Mouse (Mus musculus) heart, embryonic 14.5 days (tissue): ENCODE results near the gene Arl8a. TPM values are rescaled to one million over a fixed set of nuclear protein-coding genes. Genes with fewer than 3 reads are reported as not detected.

Experiments used
- ATAC-seq: fragments of 200-750 bp; cut with Nextera tagmentation; 2 replicates; pipeline ENCODE4 v1.8.0; 2017; ENCODE audit warnings: low read depth, moderate TSS enrichment; ENCODE audit not compliant: insufficient number of reproducible peaks, insufficient read depth, low FRiP score
- H3K27ac ChIP-seq, 2 experiments: fragments of 200-500 bp in 1 of 2; fragments of 300-500 bp in 1 of 2; sonication (generic) in 1 of 2; replicated peaks in 1 of 2; 2 replicates each; pipeline ENCODE4 v1.5.1; 2012 to 2014; ENCODE audit warnings: low read depth in 2 of 2, low read length in 2 of 2, control low read depth in 1 of 2, mild to moderate bottlenecking in 1 of 2, mixed read lengths in 1 of 2; ENCODE audit not compliant: control insufficient read depth in 1 of 2, insufficient read depth in 1 of 2
- H3K27me3 ChIP-seq: fragments of 300-500 bp; sonication (generic); 2 replicates; pipeline ENCODE4 v1.6.1; 2014; ENCODE audit warnings: mild to moderate bottlenecking, low read length, control low read depth; ENCODE audit not compliant: control insufficient read depth, insufficient read depth
- H3K36me3 ChIP-seq: fragments of 300-500 bp; sonication (generic); 2 replicates; pipeline ENCODE4 v1.6.1; 2014; ENCODE audit warnings: mild to moderate bottlenecking, control low read depth, low read length, mixed read lengths; ENCODE audit not compliant: control insufficient read depth, insufficient read depth
- H3K4me1 ChIP-seq, 2 experiments: fragments of 200-500 bp in 1 of 2; fragments of 300-500 bp in 1 of 2; sonication (generic) in 1 of 2; 2 replicates each; pipeline ENCODE4 v1.6.1; 2012 to 2014; ENCODE audit warnings: low read length in 2 of 2, control low read depth in 1 of 2, mixed read lengths in 1 of 2; ENCODE audit not compliant: control insufficient read depth in 2 of 2, insufficient read depth in 2 of 2
- H3K4me2 ChIP-seq: fragments of 300-500 bp; sonication (generic); 2 replicates; pipeline ENCODE4 v1.6.1; 2014; ENCODE audit warnings: mild to moderate bottlenecking, low read length
- H3K4me3 ChIP-seq, 2 experiments: fragments of 200-500 bp in 1 of 2; fragments of 300-500 bp in 1 of 2; sonication (generic) in 1 of 2; 2 replicates each; pipeline ENCODE4 v1.5.1; 2012 to 2014; ENCODE audit warnings: low read length in 2 of 2, mild to moderate bottlenecking in 2 of 2, control low read depth in 1 of 2, low read depth in 1 of 2, moderate library complexity in 1 of 2; ENCODE audit not compliant: control insufficient read depth in 1 of 2, insufficient read depth in 1 of 2
- H3K9ac ChIP-seq: fragments of 300-500 bp; sonication (generic); 2 replicates; pipeline ENCODE4 v1.6.1; 2014; ENCODE audit warnings: mild to moderate bottlenecking, low read length
- H3K9me3 ChIP-seq: fragments of 300-500 bp; sonication (generic); 2 replicates; pipeline ENCODE4 v1.6.1; 2016; ENCODE audit warnings: low read length, control low read depth; ENCODE audit not compliant: control insufficient read depth
- WGBS: fragments of 180-500 bp; shearing (Covaris S2); extraction: QIAGEN DNeasy Blood & Tissue Kit; methylation state at CpG from one replicate; pipeline ENCODE4 v1.1.7; 2014; 5-methylcytosine and 5-hydroxymethylcytosine counted together
- polyA plus RNA-seq: library from polyadenylated mRNA; unstranded; fragments of >200 nt; fragmentation: Nextera tagmentation; extraction: Ambion mirVana; gene quantifications from 2 replicates; pipeline ENCODE4 v1.2.1, GENCODE M21; 2014

The Arl8a gene
- polyA plus RNA-seq: 34.3 and 37.2 TPM in 2 replicates

- H3K4me1 ChIP-seq: peaks cover 7 to 8% of the 10 kb centered on the region in 2 experiments
- H3K4me2 ChIP-seq: peak within 1 kb of the TSS; percentile 93
- H3K27ac ChIP-seq: peak within 1 kb of the TSS; percentile 76 to 81
- peak within 1 kb of the TSS; percentile 93 to 98 for H3K4me3 ChIP-seq
- peak; percentile 80 for ATAC-seq
- H3K9ac ChIP-seq: peak within 1 kb of the TSS; percentile 91
- under 1% methylated on average over 75 of the region's 78 CpGs for WGBS
- no peaks in the 10 kb centered on the region for H3K9me3 ChIP-seq
- H3K36me3 ChIP-seq: 0 out of 2 replicates have a peak, but pooled peaks cover 3% of the 10 kb centered on the region
- peaks cover 38% of the 10 kb centered on the region for H3K27me3 ChIP-seq
These were observed at the start of gene Arl8a for GRCm38 (mm10) chr1:135146077-135146945. TSS of gene Arl8a (plus strand) at chr1:135146824.

GRCm38 (mm10) chr1:135097441-135097840 is 49.2 kb upstream of the Arl8a start:
- WGBS: 93% methylated on average over 6 of the region's 6 CpGs
- Histone ChIP-seq H3K4me3 (no peak overlapping the region), H3K36me3 (no peaks in the 10 kb centered on the region), H3K9ac (no peak overlapping the region), H3K4me2 (no peak overlapping the region), H3K27me3 (peaks cover 48% of the 10 kb centered on the region), H3K27ac (no peak overlapping the region), H3K9me3 (no peaks in the 10 kb centered on the region), H3K4me1 (peaks cover 30 to 37% of the 10 kb centered on the region in 2 experiments)
- ATAC-seq: no peak

GRCm38 (mm10) chr1:135098441-135098840 is 48.2 kb upstream of the Arl8a start:
- ATAC-seq: no peak
- Histone ChIP-seq H3K9ac (no peak overlapping the region), H3K4me3 (no peak overlapping the region), H3K4me2 (no peak overlapping the region), H3K4me1 (peaks cover 30 to 37% of the 10 kb centered on the region in 2 experiments), H3K27me3 (peaks cover 58% of the 10 kb centered on the region), H3K27ac (no peak overlapping the region), H3K36me3 (no peaks in the 10 kb centered on the region), H3K9me3 (no peaks in the 10 kb centered on the region)
- WGBS: 80% methylated on average over 7 of the region's 7 CpGs

GRCm38 (mm10) chr1:135100400-135100799 is 46.2 kb upstream of the Arl8a start:
- no peaks in the 10 kb centered on the region for H3K36me3 ChIP-seq
- no peak overlapping the region for H3K4me3 ChIP-seq
- no peak overlapping the region for H3K4me2 ChIP-seq
- no peak overlapping the region for H3K27ac ChIP-seq
- H3K27me3 ChIP-seq: peaks cover 77% of the 10 kb centered on the region
- no peak overlapping the region for H3K9ac ChIP-seq
- 59% methylated on average over 7 of the region's 7 CpGs for WGBS
- peaks cover 21 to 33% of the 10 kb centered on the region in 2 experiments for H3K4me1 ChIP-seq
- no peak for ATAC-seq
- no peaks in the 10 kb centered on the region for H3K9me3 ChIP-seq

- no peak for ATAC-seq
- H3K27ac ChIP-seq: no peak within 1 kb of the TSS
These were observed 41.5 kb upstream of the Arl8a start, which contains the start of gene Lgr6 for GRCm38 (mm10) chr1:135105124-135105523. TSS of gene Lgr6 (minus strand) at chr1:135105276.

GRCm38 (mm10) chr1:135105951-135106350 is 40.7 kb upstream of the Arl8a start:
- H3K27ac ChIP-seq: no peak overlapping the region
- H3K36me3 ChIP-seq: no peaks in the 10 kb centered on the region
- H3K4me2 ChIP-seq: peak overlapping the region; percentile 77
- no peaks in the 10 kb centered on the region for H3K9me3 ChIP-seq
- peak overlapping the region in 1 of 2 experiments; percentile 47; a peak in 1 of 4 replicates for H3K4me3 ChIP-seq
- H3K4me1 ChIP-seq: peaks cover 5 to 11% of the 10 kb centered on the region in 2 experiments; a peak in 3 of 4 replicates
- ATAC-seq: no peak
- 2% methylated on average over 8 of the region's 8 CpGs for WGBS
- H3K27me3 ChIP-seq: peaks cover 74% of the 10 kb centered on the region
- no peak overlapping the region for H3K9ac ChIP-seq

More at GRCm38 (mm10) chr1:135105124-135105523, 41.5 kb upstream of the Arl8a start, which contains the start of gene Lgr6:
- WGBS: 1% methylated on average over 25 of the region's 40 CpGs
- peak within 1 kb of the TSS; percentile 62 for H3K9ac ChIP-seq
- H3K9me3 ChIP-seq: no peaks in the 10 kb centered on the region
- H3K4me1 ChIP-seq: peaks cover 5 to 11% of the 10 kb centered on the region in 2 experiments; a peak in 3 of 4 replicates
- H3K4me2 ChIP-seq: peak within 1 kb of the TSS; percentile 77
- H3K4me3 ChIP-seq: peak within 1 kb of the TSS; percentile 47 to 50
- H3K27me3 ChIP-seq: peaks cover 75% of the 10 kb centered on the region
- H3K36me3 ChIP-seq: no peaks in the 10 kb centered on the region

GRCm38 (mm10) chr1:135108611-135109010 is 38.0 kb upstream of the Arl8a start:
- H3K9me3 ChIP-seq: no peaks in the 10 kb centered on the region
- H3K27ac ChIP-seq: no peak overlapping the region
- H3K36me3 ChIP-seq: no peaks in the 10 kb centered on the region
- H3K4me2 ChIP-seq: no peak overlapping the region
- peaks cover 47% of the 10 kb centered on the region for H3K27me3 ChIP-seq
- H3K9ac ChIP-seq: no peak overlapping the region
- peaks cover 7 to 11% of the 10 kb centered on the region in 2 experiments for H3K4me1 ChIP-seq
- 48% methylated on average over 6 of the region's 6 CpGs for WGBS
- no peak overlapping the region for H3K4me3 ChIP-seq
- ATAC-seq: no peak
